Mouse (Mus musculus): ENCODE measurements around the gene Ano9.

- TF ChIP-seq CTCF (IDR thresholded peaks at IDR 0.05; ENCODE audit: low read depth, low read length) (no peak), POLR2A (IDR thresholded peaks at IDR 0.05; ENCODE audit: insufficient read depth, low read length) (no peak), EP300 (IDR thresholded peaks at IDR 0.05; ENCODE audit: insufficient read depth, low read depth, low read length) (no peak)
Observed at GRCm38 (mm10) chr7:141164397-141164796, 46.8 kb upstream of the Ano9 start.

All from ES-Bruce4 (cell line).